Mouse (Mus musculus) left cerebral cortex, postnatal 36 days (tissue): ENCODE measurements around the gene Etnk1. TPM values are rescaled to one million over a fixed set of nuclear protein-coding genes. Genes with fewer than 3 reads are reported as not detected.

Source experiments
- DNase-seq, 2 experiments: peaks; one replicate each; pipeline ENCODE4 v3.0.0; 2021 to 2022; ENCODE audit warnings: low spot score in 2 of 2, mixed read lengths in 1 of 2
- intact Hi-C: fragments of 180-260 bp; cut with DNase I; formaldehyde crosslinking; loops from one replicate; pipeline ENCODE4 v1.15.1; 2025
- total RNA-seq, 2 experiments: library from RNA; stranded (reverse); gene quantifications; 2 replicates each; pipeline ENCODE4 v1.2.3; 2021

Gene Etnk1
- total RNA-seq, 2 experiments from 2014 or later: 167 to 193 TPM

- intact Hi-C loops: no loop called here
- no peak for DNase-seq
Observed at GRCm38 (mm10) chr6:143193166-143193565, 26.1 kb downstream of the Etnk1 start.

GRCm38 (mm10) chr6:143193641-143194040 is 26.6 kb downstream of the Etnk1 start:
- intact Hi-C loops: no loop called here
- no peak for DNase-seq

- intact Hi-C loops: no loop called here
- DNase-seq: no peak
Observed at GRCm38 (mm10) chr6:143197053-143197452, 30.0 kb downstream of the Etnk1 start.

- DNase-seq: no peak
- intact Hi-C loops: no loop called here
Observed at GRCm38 (mm10) chr6:143198421-143198820, 31.4 kb downstream of the Etnk1 start.

GRCm38 (mm10) chr6:143203097-143203496 is 36.1 kb downstream of the Etnk1 start:
- no peak for DNase-seq
- intact Hi-C loops: no loop called here

GRCm38 (mm10) chr6:143208880-143209279 is 41.9 kb downstream of the Etnk1 start:
- intact Hi-C loops: no loop called here
- DNase-seq: no peak

- intact Hi-C loops: no loop called here
- DNase-seq: no peak
Observed at GRCm38 (mm10) chr6:143212766-143213165, 45.7 kb downstream of the Etnk1 start.

GRCm38 (mm10) chr6:143213461-143213860 is 46.4 kb downstream of the Etnk1 start:
- DNase-seq: no peak
- intact Hi-C loops: no loop called here

GRCm38 (mm10) chr6:143216221-143216620 is 49.2 kb downstream of the Etnk1 start:
- DNase-seq: no peak
- intact Hi-C loops: loop anchor here (5.0 kb wide), 1 partner anchor 1746 kb away; no protein-coding TSS in a partner anchor

GRCm38 (mm10) chr6:143219347-143219746 is 52.3 kb downstream of the Etnk1 start:
- DNase-seq: peak in 1 of 2 experiments; percentile 48
- intact Hi-C loops: loop anchor here (5.0 kb wide), 1 partner anchor 1743 kb away; no protein-coding TSS in a partner anchor

GRCm38 (mm10) chr6:143221245-143221644 is 54.2 kb downstream of the Etnk1 start:
- DNase-seq: no peak
- intact Hi-C loops: no loop called here

- intact Hi-C loops: no loop called here
Observed at GRCm38 (mm10) chr6:143224057-143224456, 57.0 kb downstream of the Etnk1 start.

GRCm38 (mm10) chr6:143224885-143225284 is 57.9 kb downstream of the Etnk1 start:
- no peak for DNase-seq
- intact Hi-C loops: no loop called here

More at GRCm38 (mm10) chr6:143224057-143224456, 57.0 kb downstream of the Etnk1 start:
- DNase-seq: no peak

- intact Hi-C loops: no loop called here
- DNase-seq: no peak
Observed at GRCm38 (mm10) chr6:143228696-143229095, 61.7 kb downstream of the Etnk1 start.

GRCm38 (mm10) chr6:143229906-143230305 is 62.9 kb downstream of the Etnk1 start:
- intact Hi-C loops: no loop called here
- no peak for DNase-seq

- DNase-seq: no peak
- intact Hi-C loops: no loop called here
Observed at GRCm38 (mm10) chr6:143230888-143231287, 63.9 kb downstream of the Etnk1 start.

GRCm38 (mm10) chr6:143232718-143233117 is 65.7 kb downstream of the Etnk1 start:
- intact Hi-C loops: no loop called here
- no peak for DNase-seq

GRCm38 (mm10) chr6:143234868-143235267 is 67.8 kb downstream of the Etnk1 start:
- intact Hi-C loops: no loop called here
- DNase-seq: no peak

GRCm38 (mm10) chr6:143239362-143240074 is 72.5 kb downstream of the Etnk1 start:
- intact Hi-C loops: no loop called here
- DNase-seq: no peak

GRCm38 (mm10) chr6:143243191-143243590 is 76.2 kb downstream of the Etnk1 start:
- intact Hi-C loops: no loop called here
- DNase-seq: no peak

GRCm38 (mm10) chr6:143257921-143258320 is 90.9 kb downstream of the Etnk1 start:
- DNase-seq: no peak
- intact Hi-C loops: no loop called here
